Mouse (Mus musculus) cerebellum, adult 2 months (tissue): ENCODE results near the gene Slc32a1.

Experiments used
- CTCF ChIP-seq: fragments of 200-500 bp; IDR thresholded peaks from 2 replicates; pipeline ENCODE4 v1.5.1; 2011; ENCODE audit warnings: low read depth, mild to moderate bottlenecking, control low read depth, low read length, moderate library complexity, borderline replicate concordance; ENCODE audit not compliant: insufficient read depth
- POLR2A ChIP-seq: fragments of 200-500 bp; IDR thresholded peaks from 2 replicates; pipeline ENCODE4 v1.6.1; 2011; ENCODE audit warnings: low read length, control low read depth, borderline replicate concordance; ENCODE audit not compliant: insufficient read depth

GRCm38 (mm10) chr2:158625231-158625630, 14.7 kb downstream of the Slc32a1 start:
- TF ChIP-seq CTCF (no peak), POLR2A (no peak)
